Mouse (Mus musculus) mouse embryonic stem cell (cell line): ENCODE measurements around the gene Chst15.

Source experiments
- in situ Hi-C, 2 experiments: fragments of 300-500 bp; cut with MboI; formaldehyde crosslinking; loops; 1 replicate in 1 of 2; 3 replicates in 1 of 2; pipeline ENCODE4 v1.14.3; 2019 to 2020; ENCODE audit warnings: low sequenced_read_pairs in 2 of 2, low pct_unique_long_range_greater_than_20kb in 1 of 2, mixed read lengths in 1 of 2; ENCODE audit not compliant: unreplicated experiment in 1 of 2

The Chst15 gene

GRCm38 (mm10) chr7:132339041-132339839, 22.2 kb upstream of the Chst15 start:
- in situ Hi-C loops: no loop called here

GRCm38 (mm10) chr7:132338350-132338749, 21.3 kb upstream of the Chst15 start:
- in situ Hi-C loops: no loop called here

- in situ Hi-C loops: no loop called here
Measured at GRCm38 (mm10) chr7:132337268-132337917, 20.4 kb upstream of the Chst15 start.

- in situ Hi-C loops: no loop called here
Measured at GRCm38 (mm10) chr7:132336781-132337180, 19.8 kb upstream of the Chst15 start.

GRCm38 (mm10) chr7:132335367-132335766, 18.3 kb upstream of the Chst15 start:
- in situ Hi-C loops: no loop called here

GRCm38 (mm10) chr7:132333078-132333477, 16.1 kb upstream of the Chst15 start:
- in situ Hi-C loops: no loop called here

GRCm38 (mm10) chr7:132332176-132332575, 15.1 kb upstream of the Chst15 start:
- in situ Hi-C loops: no loop called here

- in situ Hi-C loops: no loop called here
Measured at GRCm38 (mm10) chr7:132330179-132330578, 13.2 kb upstream of the Chst15 start.

GRCm38 (mm10) chr7:132328648-132329047, 11.6 kb upstream of the Chst15 start:
- in situ Hi-C loops: no loop called here

GRCm38 (mm10) chr7:132325549-132326331, 8.7 kb upstream of the Chst15 start:
- in situ Hi-C loops: no loop called here

- in situ Hi-C loops: no loop called here
Measured at GRCm38 (mm10) chr7:132323430-132323829, 6.4 kb upstream of the Chst15 start.

GRCm38 (mm10) chr7:132321392-132321958, 4.4 kb upstream of the Chst15 start:
- in situ Hi-C loops: no loop called here

- in situ Hi-C loops: no loop called here
Measured at GRCm38 (mm10) chr7:132316101-132317035, 660 bp downstream of the Chst15 start.

- in situ Hi-C loops: no loop called here
Measured at GRCm38 (mm10) chr7:132315149-132316091, 1.6 kb downstream of the Chst15 start.

- in situ Hi-C loops: no loop called here
Measured at GRCm38 (mm10) chr7:132312396-132312795, 4.6 kb downstream of the Chst15 start.

- in situ Hi-C loops: no loop called here
Measured at GRCm38 (mm10) chr7:132308537-132309191, 8.4 kb downstream of the Chst15 start.
